Mouse (Mus musculus) liver, embryonic 14.5 days (tissue): ENCODE results near the gene Tes3-ps. TPM values are rescaled to one million over a fixed set of nuclear protein-coding genes. Genes with fewer than 3 reads are reported as not detected.

Experiments used
- ATAC-seq: fragments of 200-750 bp; cut with Nextera tagmentation; 2 replicates; pipeline ENCODE4 v1.8.0; 2017; ENCODE audit warnings: moderate number of reproducible peaks, mild to moderate bottlenecking, moderate library complexity; ENCODE audit not compliant: insufficient read depth
- DNase-seq, 3 experiments: peaks; one replicate each; pipeline ENCODE4 v3.0.0-alpha.2; 2012 to 2013; ENCODE audit warnings: low read depth in 3 of 3, low spot score in 3 of 3
- H3K27ac ChIP-seq: fragments of 300-500 bp; sonication (generic); 2 replicates; pipeline ENCODE4 v1.5.1; 2014; ENCODE audit warnings: moderate library complexity, mild to moderate bottlenecking, control low read depth, inconsistent platforms
- H3K27me3 ChIP-seq: fragments of 300-500 bp; sonication (generic); 2 replicates; pipeline ENCODE4 v1.6.1; 2014; ENCODE audit warnings: mild to moderate bottlenecking, low read length, moderate library complexity; ENCODE audit not compliant: control insufficient read depth, insufficient read depth
- H3K36me3 ChIP-seq: fragments of 300-500 bp; sonication (generic); replicated peaks from 2 replicates; pipeline ENCODE4 v1.6.1; 2014; ENCODE audit warnings: low read depth; ENCODE audit not compliant: control insufficient read depth, insufficient read depth
- H3K4me1 ChIP-seq, 2 experiments: fragments of 200-500 bp in 1 of 2; fragments of 300-500 bp in 1 of 2; sonication (generic) in 1 of 2; replicated peaks; 2 replicates each; pipeline ENCODE4 v1.6.1; 2012 to 2014; ENCODE audit warnings: antibody characterized with exemption in 1 of 2, inconsistent platforms in 1 of 2, low read length in 1 of 2; ENCODE audit not compliant: control insufficient read depth in 2 of 2, insufficient read depth in 2 of 2
- H3K4me2 ChIP-seq: fragments of 300-500 bp; sonication (generic); 2 replicates; pipeline ENCODE4 v1.6.1; 2014; ENCODE audit warnings: low read depth, mild to moderate bottlenecking, control low read depth, moderate library complexity
- H3K4me3 ChIP-seq, 2 experiments: fragments of 200-500 bp in 1 of 2; fragments of 300-500 bp in 1 of 2; sonication (generic) in 1 of 2; 2 replicates each; pipeline ENCODE4 v1.5.1; 2012 to 2014; ENCODE audit warnings: low read depth in 2 of 2, low read length in 2 of 2, mild to moderate bottlenecking in 2 of 2, control low read depth in 1 of 2, inconsistent platforms in 1 of 2, moderate library complexity in 1 of 2; ENCODE audit not compliant: insufficient read depth in 1 of 2
- H3K9ac ChIP-seq: fragments of 300-500 bp; sonication (generic); replicated peaks from 2 replicates; pipeline ENCODE4 v1.6.1; 2014; ENCODE audit warnings: mild to moderate bottlenecking, control low read depth, moderate library complexity
- H3K9me3 ChIP-seq: fragments of 300-500 bp; sonication (generic); 2 replicates; pipeline ENCODE4 v1.6.1; 2016; ENCODE audit warnings: low read length, mixed read lengths; ENCODE audit not compliant: control insufficient read depth
- CTCF ChIP-seq: IDR thresholded peaks from 2 replicates; pipeline ENCODE4 v1.5.1; 2016; ENCODE audit warnings: antibody characterized with exemption, low read depth, control low read depth
- EP300 ChIP-seq: IDR thresholded peaks from 2 replicates; pipeline ENCODE4 v1.6.1; 2016; ENCODE audit warnings: antibody characterized with exemption, low read depth
- WGBS: fragments of 180-500 bp; shearing (Covaris S2); extraction: QIAGEN DNeasy Blood & Tissue Kit; methylation state at CpG from one replicate; pipeline ENCODE4 v1.1.7; 2014; ENCODE audit not compliant: insufficient replicate concordance; 5-methylcytosine and 5-hydroxymethylcytosine counted together
- polyA plus RNA-seq, 2 experiments: library from polyadenylated mRNA; depleted of rRNA in 1 of 2; stranded (reverse) in 1 of 2; unstranded in 1 of 2; fragments of >200 nt; fragmentation: Nextera tagmentation in 1 of 2; extraction: Ambion mirVana in 1 of 2; gene quantifications; 2 replicates each; pipeline versions ENCODE4 v1.2.1 to v1.2.3; 2012 to 2014

Gene Tes3-ps
- polyA plus RNA-seq, 2 experiments: 0.13 to 0.44 TPM

- Histone ChIP-seq H3K36me3 (no peaks in the 10 kb centered on the region), H3K4me1 (no peaks in the 10 kb centered on the region), H3K4me3 (no peak within 1 kb of the TSS), H3K4me2 (no peak within 1 kb of the TSS), H3K27me3 (no peaks in the 10 kb centered on the region), H3K27ac (no peak within 1 kb of the TSS), H3K9me3 (no peaks in the 10 kb centered on the region), H3K9ac (no peak within 1 kb of the TSS)
- TF ChIP-seq CTCF: no peak
- no peak for TF ChIP-seq EP300
- 68% methylated on average over 3 of the region's 3 CpGs for WGBS
- no peak for DNase-seq
- ATAC-seq: no peak
These were observed 51.2 kb downstream of the Tes3-ps start, which contains the start of gene Aspn for GRCm38 (mm10) chr13:49544279-49544678. TSS of gene Aspn (plus strand) at chr13:49544443.

GRCm38 (mm10) chr13:49545646-49546045, 52.5 kb downstream of the Tes3-ps start:
- 55% methylated on average over 3 of the region's 3 CpGs for WGBS
- DNase-seq: no peak
- TF ChIP-seq CTCF (no peak), EP300 (no peak)
- H3K36me3 ChIP-seq: no peaks in the 10 kb centered on the region
- no peak overlapping the region for H3K4me3 ChIP-seq
- no peaks in the 10 kb centered on the region for H3K9me3 ChIP-seq
- no peak overlapping the region for H3K27ac ChIP-seq
- no peaks in the 10 kb centered on the region for H3K4me1 ChIP-seq
- ATAC-seq: no peak
- no peaks in the 10 kb centered on the region for H3K27me3 ChIP-seq
- no peak overlapping the region for H3K4me2 ChIP-seq
- no peak overlapping the region for H3K9ac ChIP-seq

Other genes starting within 250 kb of the Tes3-ps start
- gene Susd3, start 244.6 kb upstream of the Tes3-ps start, polyA plus RNA-seq (2012; rRNA removed): 1.1 and 1.3 TPM in 2 replicates
- 1.2 and 1.4 TPM in 2 replicates for gene Susd3, start 244.6 kb upstream of the Tes3-ps start, polyA plus RNA-seq (2014; fragmentation: Nextera tagmentation; extraction: Ambion mirVana)
- gene Fgd3, start 173.0 kb upstream of the Tes3-ps start, polyA plus RNA-seq (2012; rRNA removed): 0.50 and 0.64 TPM in 2 replicates
- gene Fgd3, start 173.0 kb upstream of the Tes3-ps start, polyA plus RNA-seq (2014; fragmentation: Nextera tagmentation; extraction: Ambion mirVana): 0.11 TPM in 2 replicates
- gene Bicd2, start 151.7 kb upstream of the Tes3-ps start, polyA plus RNA-seq (2012; rRNA removed): 5.6 and 6.4 TPM in 2 replicates
- 5.9 and 7.0 TPM in 2 replicates for gene Bicd2, start 151.7 kb upstream of the Tes3-ps start, polyA plus RNA-seq (2014; fragmentation: Nextera tagmentation; extraction: Ambion mirVana)
- 3.0 and 4.0 TPM in 2 replicates for gene Ippk, start 72.1 kb upstream of the Tes3-ps start, polyA plus RNA-seq (2012; rRNA removed)
- 7.1 and 7.2 TPM in 2 replicates for gene Ippk, start 72.1 kb upstream of the Tes3-ps start, polyA plus RNA-seq (2014; fragmentation: Nextera tagmentation; extraction: Ambion mirVana)
- 0.11 and 0.19 TPM in 2 replicates for gene Ecm2, start 11.5 kb downstream of the Tes3-ps start, polyA plus RNA-seq (2012; rRNA removed)
- 0.10 and 0.19 TPM in 2 replicates for gene Ecm2, start 11.5 kb downstream of the Tes3-ps start, polyA plus RNA-seq (2014; fragmentation: Nextera tagmentation; extraction: Ambion mirVana)
- 0.10 and 0.17 TPM in 2 replicates for gene Aspn, start 51.1 kb downstream of the Tes3-ps start, polyA plus RNA-seq (2012; rRNA removed)
- 0.35 and 0.44 TPM in 2 replicates for gene Aspn, start 51.1 kb downstream of the Tes3-ps start, polyA plus RNA-seq (2014; fragmentation: Nextera tagmentation; extraction: Ambion mirVana)
- not detected in 2 replicates for gene Omd, start 89.1 kb downstream of the Tes3-ps start, polyA plus RNA-seq (2012; rRNA removed)
- gene Omd, start 89.1 kb downstream of the Tes3-ps start, polyA plus RNA-seq (2014; fragmentation: Nextera tagmentation; extraction: Ambion mirVana): 0.18 TPM in 2 replicates
- 0.35 and 0.49 TPM in 2 replicates for gene Ogn, start 114.7 kb downstream of the Tes3-ps start, polyA plus RNA-seq (2012; rRNA removed)
- gene Ogn, start 114.7 kb downstream of the Tes3-ps start, polyA plus RNA-seq (2014; fragmentation: Nextera tagmentation; extraction: Ambion mirVana): 1.1 and 1.5 TPM in 2 replicates
- 6.0 and 9.9 TPM in 2 replicates for gene Cenpp, start 159.5 kb downstream of the Tes3-ps start, polyA plus RNA-seq (2012; rRNA removed)
- 30.4 and 33.0 TPM in 2 replicates for gene Cenpp, start 159.5 kb downstream of the Tes3-ps start, polyA plus RNA-seq (2014; fragmentation: Nextera tagmentation; extraction: Ambion mirVana)
- 2.9 and 5.4 TPM in 2 replicates for gene Nol8, start 159.8 kb downstream of the Tes3-ps start, polyA plus RNA-seq (2012; rRNA removed)
- gene Nol8, start 159.8 kb downstream of the Tes3-ps start, polyA plus RNA-seq (2014; fragmentation: Nextera tagmentation; extraction: Ambion mirVana): 7.8 and 8.3 TPM in 2 replicates
- gene Iars, start 188.8 kb downstream of the Tes3-ps start, polyA plus RNA-seq (2012; rRNA removed): 28.2 and 36.5 TPM in 2 replicates
- gene Iars, start 188.8 kb downstream of the Tes3-ps start, polyA plus RNA-seq (2014; fragmentation: Nextera tagmentation; extraction: Ambion mirVana): 39.1 and 45.8 TPM in 2 replicates